Comparison of ENCODE assay signal across 1 mouse cellular context in genomic region chr3:138162553-138163183, GRCm38 (mm10).
TF ChIP-seq lines count a peak whose summit lies in the region.

No protein-coding gene starts in this region.

TF ChIP-seq in CH12.LX, 34 proteins besides CTCF, POLR2A, EP300 and RAD21:
- TF ChIP-seq CHD2 (IDR thresholded peaks at IDR 0.05; ENCODE audit: low read length) (peak; percentile 47; the same call in 1 of the 2 replicates), MXI1 (IDR thresholded peaks at IDR 0.05; ENCODE audit: low read depth, low read length) (peak; percentile 62; the same call in 1 of the 2 replicates), NELFE (IDR thresholded peaks at IDR 0.05; ENCODE audit: low read depth, low read length) (no peak), IRF4 (IDR thresholded peaks at IDR 0.05; ENCODE audit: low read depth, low read length) (no peak), USF1 (IDR thresholded peaks at IDR 0.05; ENCODE audit: low read depth, low read length) (no peak), ZNF384 (IDR thresholded peaks at IDR 0.05; ENCODE audit: low read depth, low read length) (no peak)
